Mouse (Mus musculus): ENCODE measurements at regions not wholly inside any gene's neighbourhood (a gene's known extent, or its start where the extent isn't known, plus 50 kb on each side); places are given as distances from the start of the nearest gene placed in this dataset.

DNA sequence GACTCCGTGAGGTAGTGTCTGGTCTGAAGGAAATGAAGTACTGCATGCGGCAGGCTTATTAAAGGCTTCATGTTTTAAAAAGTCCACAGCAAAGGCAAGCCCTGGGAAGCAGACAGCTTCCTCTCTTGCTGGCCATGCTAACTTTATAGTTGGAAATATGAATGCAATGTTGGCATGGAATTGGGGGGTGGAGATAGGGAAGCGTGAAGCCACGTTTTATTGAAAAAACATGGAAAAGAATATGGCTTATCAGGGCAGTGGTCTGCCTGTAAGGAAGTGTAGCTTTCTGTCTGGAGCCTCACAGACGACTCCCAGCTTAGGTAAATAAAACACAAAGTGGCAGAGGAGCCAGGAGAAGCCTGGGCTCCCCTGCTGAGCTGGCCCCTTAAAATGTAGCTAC, 231.5 kb upstream of the Pcsk5 start:
- TF ChIP-seq CTCF (IDR thresholded peaks at IDR 0.05) (no peak), EP300 (IDR thresholded peaks at IDR 0.05) (no peak)

All from lung, postnatal 0 days (tissue).